21 mouse cellular contexts compared by ENCODE assay signal in the genomic region with DNA sequence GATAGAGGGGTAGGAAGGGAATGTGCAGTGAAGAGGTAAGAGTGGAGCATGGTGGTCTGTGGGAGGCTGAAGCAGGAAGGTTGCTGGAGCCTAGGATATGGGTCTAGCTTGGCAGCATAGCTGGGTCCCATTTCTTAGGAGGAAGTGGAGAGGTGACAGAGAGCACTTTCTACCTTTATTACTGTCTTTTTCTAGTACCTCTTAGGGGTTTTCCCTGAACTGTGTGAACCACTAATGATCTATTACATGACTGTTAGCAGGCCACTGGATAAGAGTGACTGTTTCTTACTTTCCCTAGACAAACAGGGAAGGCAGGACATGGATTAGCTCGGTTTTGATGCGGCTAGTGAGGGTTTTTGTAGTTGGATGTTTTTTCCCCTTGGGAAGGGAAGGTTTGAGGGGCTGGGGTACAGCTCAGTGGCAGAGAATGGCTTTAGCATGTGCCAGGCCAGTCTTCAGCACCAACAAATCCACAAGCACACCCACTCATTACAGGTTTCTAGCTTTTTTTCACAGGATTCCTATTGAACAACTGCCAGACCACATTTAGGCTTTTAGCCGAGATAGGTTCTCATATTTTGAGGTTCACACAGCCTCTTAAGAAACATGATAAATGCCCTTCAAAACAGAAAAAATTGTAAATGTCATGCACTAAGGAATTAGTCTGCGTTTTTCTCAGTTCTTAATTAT. TPM values are rescaled to one million over a fixed set of nuclear protein-coding genes. Genes with fewer than 3 reads are reported as not detected.
DNase-seq lines count a peak whose midpoint lies in the region; ATAC-seq and TF ChIP-seq lines count a peak whose summit lies in the region.
"Had no signal": no experiment of that assay in that cellular context is flagged by ENCODE, and none has a peak within 500 bp of the region (broad histone marks: within the 10 kb centered on the region; RNA-seq: fewer than 3 reads in every experiment).

No protein-coding gene starts in this region.

- no peaks in the 10 kb centered on the region for H3K9me3 ChIP-seq in CH12.LX (replicated peaks; ENCODE audit: low read length)
- H3K9me3 ChIP-seq: embryonic facial prominence, embryonic 13.5 days; forebrain, embryonic 10.5 days; G1E; heart, embryonic 12.5 days; hindbrain, embryonic 10.5 days had no signal

- in situ Hi-C loops in CH12.LX (cut with MboI; ENCODE audit: low pct_ligation_motif_present, low pct_unique_long_range_greater_than_20kb, low sequenced_read_pairs) = no loop called here

- no peak overlapping the region for H3K4me3 ChIP-seq in CH12.LX (replicated peaks in 1 of 3; ENCODE audit: low read depth in 2 of 3, low read length in 2 of 3, poor library complexity in 1 of 3)
- H3K4me3 ChIP-seq: embryonic facial prominence, embryonic 13.5 days; forebrain, embryonic 10.5 days; gastrocnemius, adult 2 months; heart, embryonic 12.5 days; hindbrain, embryonic 10.5 days had no signal

- no peak for TF ChIP-seq RAD21 in CH12.LX (IDR thresholded peaks at IDR 0.05; ENCODE audit: low read depth, low read length)

- no peaks in the 10 kb centered on the region for H3K79me2 ChIP-seq in CH12.LX (replicated peaks; ENCODE audit: control insufficient read depth, extremely low read depth, insufficient read depth, poor library complexity, severe bottlenecking)

- H3K9ac ChIP-seq in CH12.LX (ENCODE audit: insufficient read depth, low read depth) = peak overlapping the region; percentile 28; the same call in 1 of the 2 replicates
- H3K9ac ChIP-seq: embryonic facial prominence, embryonic 13.5 days; heart, embryonic 12.5 days; hindbrain, embryonic 14.5 days had no signal

- TF ChIP-seq CTCF in CH12.LX (conservative IDR thresholded peaks at IDR 0.05 in 1 of 2, IDR thresholded peaks at IDR 0.05 in 1 of 2; ENCODE audit: low read depth in 2 of 2, low read length in 2 of 2) = no peak

- peaks cover 16 to 67% of the 10 kb centered on the region in 2 experiments for H3K36me3 ChIP-seq in CH12.LX (replicated peaks in 1 of 2; ENCODE audit: control insufficient read depth in 1 of 2, insufficient read depth in 1 of 2, low read length in 1 of 2)

- peaks cover 15 to 58% of the 10 kb centered on the region in 2 experiments for H3K4me1 ChIP-seq in CH12.LX (ENCODE audit: control insufficient read depth in 1 of 2, insufficient read depth in 2 of 2)
- H3K4me1 ChIP-seq: embryonic facial prominence, embryonic 13.5 days; forebrain, embryonic 10.5 days; hindbrain, embryonic 10.5 days had no signal

- no peaks in the 10 kb centered on the region for H3K27me3 ChIP-seq in CH12.LX (replicated peaks)
- H3K27me3 ChIP-seq: embryonic facial prominence, embryonic 13.5 days; heart, embryonic 12.5 days; Patski had no signal

- ATAC-seq in common myeloid progenitor, adult 5-6 weeks (replicated peaks; ENCODE audit: low read depth, poor library complexity, severe bottlenecking) = peak; percentile 51; the same call in 1 of the 2 replicates
- ATAC-seq: forebrain, embryonic 14.5 days; intestine, embryonic 16.5 days; Patski had no signal

- DNase-seq in 416B (ENCODE audit: low read depth) (peak; percentile 21), CH12.LX (ENCODE audit: extremely low read depth) (peak; percentile 63)
- no peak for DNase-seq in kidney, adult 8-10 months
- DNase-seq in kidney, adult 9 months = no peak
- no peak for DNase-seq in cerebellum, adult 11-12 months
- DNase-seq: adrenal gland, adult 8-10 months; adrenal gland, postnatal 36 days; cerebellum, adult 8-10 months; cerebellum, postnatal 14 days; gastrocnemius, adult 2 months; gastrocnemius, postnatal 25 days had no signal

- TF ChIP-seq POLR2A in CH12.LX (IDR thresholded peaks at IDR 0.05; ENCODE audit: low read depth, low read length) = no peak

- H3K4me2 ChIP-seq in CH12.LX (ENCODE audit: insufficient read depth, low read depth, poor library complexity, severe bottlenecking) = peak overlapping the region; percentile 39; the same call in 1 of the 2 replicates
- H3K4me2 ChIP-seq: embryonic facial prominence, embryonic 13.5 days; heart, embryonic 12.5 days; hindbrain, embryonic 14.5 days had no signal

- peak overlapping the region; percentile 13; the same call in 1 of the 2 replicates for H3K27ac ChIP-seq in CH12.LX (ENCODE audit: insufficient read depth, low read depth)
- H3K27ac ChIP-seq: embryonic facial prominence, embryonic 13.5 days; forebrain, embryonic 10.5 days; gastrocnemius, adult 2 months; hindbrain, embryonic 10.5 days; hindbrain, embryonic 14.5 days had no signal

- dilution Hi-C loops in CH12.LX (cut with MboI; ENCODE audit: extremely low pct_ligation_motif_present, extremely low pct_unique_long_range_greater_than_20kb, low sequenced_read_pairs) = no loop called here

- TF ChIP-seq EP300 in CH12.LX (IDR thresholded peaks at IDR 0.05; ENCODE audit: low read length) = peak; percentile 63

TF ChIP-seq in CH12.LX, 34 proteins besides CTCF, POLR2A, EP300 and RAD21:
- TF ChIP-seq IRF4 (IDR thresholded peaks at IDR 0.05; ENCODE audit: low read depth, low read length) = 0 out of 2 replicates have a peak, but pooled peaks have one; percentile 60
- TF ChIP-seq CHD2 (IDR thresholded peaks at IDR 0.05; ENCODE audit: low read length) = no peak
- TF ChIP-seq BHLHE40 (IDR thresholded peaks at IDR 0.05; ENCODE audit: low read depth, low read length) = 0 out of 2 replicates have a peak, but pooled peaks have one; percentile 33

RNA-seq across cellular contexts. Expression of gene Cnbd2, which starts 48.8 kb away (rescaled TPM):
- total RNA-seq in CH12.LX (2012; rRNA removed) (2.1 and 3.0 TPM in 2 replicates), CH12.LX (2014; rRNA removed) (0.99 and 1.0 TPM in 2 replicates)
- polyA plus RNA-seq in CH12.LX (2012; ENCODE audit: insufficient read length, low read depth) = 2.7 and 3.6 TPM in 2 replicates
- total RNA-seq in common myeloid progenitor, adult 5-6 weeks (2017) = 5.8 and 6.7 TPM in 2 replicates

RNA-seq across cellular contexts. Expression of gene Scand1, which starts 49.2 kb away (rescaled TPM):
- total RNA-seq in CH12.LX (2012; rRNA removed) (64.0 and 72.6 TPM in 2 replicates), CH12.LX (2014; rRNA removed) (78.5 and 86.6 TPM in 2 replicates)
- 48.5 and 48.7 TPM in 2 replicates for polyA plus RNA-seq in CH12.LX (2012; ENCODE audit: insufficient read length, low read depth)
- total RNA-seq in common myeloid progenitor, adult 5-6 weeks (2017) = 4.9 and 12.3 TPM in 2 replicates

Comparison
In these comparisons a context has a peak if more than half of its experiments do, and no peak if none do; other contexts are left out.
1. DNase-seq: peak in 416B (single experiment) and CH12.LX (single experiment); none in kidney, adult 8-10 months (0 of 2), kidney, adult 9 months (single experiment) and cerebellum, adult 11-12 months (single experiment).